Mouse (Mus musculus) hindbrain, postnatal 0 days (tissue): ENCODE results near the gene Ptpn3. TPM values are rescaled to one million over a fixed set of nuclear protein-coding genes. Genes with fewer than 3 reads are reported as not detected.
"Not testable (repeated sequence)": the region's sequence is repeated elsewhere in the genome, so short reads cannot be mapped to it uniquely, and the experiment has no call there.

Experiments used
- ATAC-seq: fragments of 200-750 bp; cut with Nextera tagmentation; 2 replicates; pipeline ENCODE4 v1.8.0; 2017; ENCODE audit warnings: mild to moderate bottlenecking, moderate TSS enrichment, moderate library complexity
- DNase-seq: peaks from one replicate; pipeline ENCODE4 v3.0.0-alpha.2; 2015; ENCODE audit warnings: low spot score
- H3K27ac ChIP-seq: fragments of 300-500 bp; sonication (generic); 2 replicates; pipeline ENCODE4 v1.5.1; 2014; ENCODE audit warnings: mild to moderate bottlenecking
- H3K27me3 ChIP-seq: fragments of 300-500 bp; sonication (generic); 2 replicates; pipeline ENCODE4 v1.6.1; 2014; ENCODE audit warnings: low read length, mixed read lengths; ENCODE audit not compliant: insufficient read depth
- H3K36me3 ChIP-seq: fragments of 300-500 bp; sonication (generic); 2 replicates; pipeline ENCODE4 v1.6.1; 2014; ENCODE audit warnings: low read length, mixed read lengths; ENCODE audit not compliant: insufficient read depth
- H3K4me1 ChIP-seq: fragments of 300-500 bp; sonication (generic); 2 replicates; pipeline ENCODE4 v1.6.1; 2014; ENCODE audit warnings: antibody characterized with exemption, low read length, mixed read lengths; ENCODE audit not compliant: insufficient read depth
- H3K4me2 ChIP-seq: fragments of 300-500 bp; sonication (generic); 2 replicates; pipeline ENCODE4 v1.6.1; 2014; ENCODE audit warnings: low read depth, mild to moderate bottlenecking, low read length, moderate library complexity, mixed read lengths
- H3K4me3 ChIP-seq: fragments of 300-500 bp; sonication (generic); 2 replicates; pipeline ENCODE4 v1.5.1; 2014; ENCODE audit warnings: low read length
- H3K9ac ChIP-seq: fragments of 300-500 bp; sonication (generic); replicated peaks from 2 replicates; pipeline ENCODE4 v1.6.1; 2014; ENCODE audit warnings: mild to moderate bottlenecking, low read length, moderate library complexity, mixed read lengths
- H3K9me3 ChIP-seq: fragments of 300-500 bp; sonication (generic); 2 replicates; pipeline ENCODE4 v1.6.1; 2016; ENCODE audit warnings: low read length, mixed read lengths
- CTCF ChIP-seq: IDR thresholded peaks from 2 replicates; pipeline ENCODE4 v1.5.1; 2016; ENCODE audit warnings: antibody characterized with exemption, control low read depth, low read depth
- WGBS: fragments of 180-500 bp; shearing (Covaris S2); extraction: QIAGEN DNeasy Blood & Tissue Kit; methylation state at CpG from one replicate; pipeline ENCODE4 v1.1.7; 2014; 5-methylcytosine and 5-hydroxymethylcytosine counted together
- polyA plus RNA-seq: library from polyadenylated mRNA; unstranded; fragments of >200 nt; fragmentation: Nextera tagmentation; extraction: Ambion mirVana; gene quantifications from 2 replicates; pipeline ENCODE4 v1.2.1, GENCODE M21; 2015
- total RNA-seq: library from RNA; depleted of rRNA; stranded (reverse); fragments of >200 nt; gene quantifications from 2 replicates; pipeline ENCODE4 v1.2.3, GENCODE M21; 2014

Ptpn3 gene
- total and polyA plus RNA-seq, 2 experiments from 2014 or later, result 3.2 to 3.4 TPM

GRCm38 (mm10) chr4:57200661-57201060, 101.0 kb downstream of the Ptpn3 start:
- H3K36me3 ChIP-seq, result peaks cover 10% of the 10 kb centered on the region; the same call in 1 of the 2 replicates
- H3K4me1 ChIP-seq, result no peaks in the 10 kb centered on the region
- H3K27me3 ChIP-seq, result no peaks in the 10 kb centered on the region
- H3K4me3 ChIP-seq, result no peak overlapping the region
- no peak overlapping the region for H3K9ac ChIP-seq
- H3K4me2 ChIP-seq, result no peak overlapping the region
- 0 out of 2 replicates have a peak, but pooled peaks cover 2% of the 10 kb centered on the region for H3K9me3 ChIP-seq
- no peak for ATAC-seq
- no peak for TF ChIP-seq CTCF
- no peak for DNase-seq
- no peak overlapping the region for H3K27ac ChIP-seq
- 91% methylated on average over 6 of the region's 6 CpGs for WGBS

DNA sequence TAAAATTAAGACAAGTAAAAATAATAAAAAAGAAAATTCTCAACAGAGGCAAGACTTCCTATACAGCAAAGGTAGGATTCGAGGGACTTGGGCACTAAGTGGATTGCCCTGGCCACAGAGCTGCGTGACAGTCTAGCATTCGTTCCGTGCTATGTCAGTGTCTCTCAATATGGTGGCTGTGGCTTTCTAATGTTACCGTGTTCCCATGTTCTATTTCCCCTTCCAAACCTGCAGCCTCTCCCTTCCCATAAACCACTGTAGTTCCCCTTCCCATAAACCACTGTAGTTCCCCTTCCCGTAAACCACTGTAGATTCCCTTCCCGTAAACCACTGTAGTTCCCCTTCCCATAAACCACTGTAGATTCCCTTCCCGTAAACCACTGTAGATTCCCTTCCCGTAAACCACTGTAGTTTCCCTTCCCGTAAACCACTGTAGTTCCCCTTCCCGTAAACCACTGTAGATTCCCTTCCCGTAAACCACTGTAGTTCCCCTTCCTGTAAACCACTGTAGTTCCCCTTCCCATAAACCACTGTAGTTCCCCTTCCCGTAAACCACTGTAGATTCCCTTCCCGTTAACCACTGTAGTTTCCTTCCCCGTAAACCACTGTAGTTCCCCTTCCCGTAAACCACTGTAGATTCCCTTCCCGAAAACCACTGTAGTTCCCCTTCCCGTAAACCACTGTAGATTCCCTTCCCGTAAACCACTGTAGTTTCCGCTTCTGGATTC, 102.8 kb downstream of the Ptpn3 start:
- not testable (repeated sequence) for DNase-seq, H3K9ac ChIP-seq, H3K27me3 ChIP-seq, H3K27ac ChIP-seq, ATAC-seq, H3K4me2 ChIP-seq, H3K36me3 ChIP-seq, H3K4me3 ChIP-seq, H3K4me1 ChIP-seq, H3K9me3 ChIP-seq
- WGBS, result 98% methylated on average over 20 of the region's 20 CpGs

GRCm38 (mm10) chr4:57191543-57192283, 109.9 kb downstream of the Ptpn3 start:
- H3K9ac ChIP-seq, result no peak overlapping the region
- H3K4me2 ChIP-seq, result no peak overlapping the region
- no peaks in the 10 kb centered on the region for H3K9me3 ChIP-seq
- H3K27ac ChIP-seq, result no peak overlapping the region
- no peak for DNase-seq
- no peaks in the 10 kb centered on the region for H3K27me3 ChIP-seq
- H3K36me3 ChIP-seq, result peaks cover 10% of the 10 kb centered on the region; the same call in 1 of the 2 replicates
- H3K4me1 ChIP-seq, result no peaks in the 10 kb centered on the region
- ATAC-seq, result no peak
- no peak overlapping the region for H3K4me3 ChIP-seq
- TF ChIP-seq CTCF, result no peak
- WGBS, result 69% methylated on average over 9 of the region's 9 CpGs

GRCm38 (mm10) chr4:57189881-57190280, 111.8 kb downstream of the Ptpn3 start:
- H3K9ac ChIP-seq, result no peak overlapping the region
- WGBS, result 76% methylated on average over 2 of the region's 2 CpGs

DNA sequence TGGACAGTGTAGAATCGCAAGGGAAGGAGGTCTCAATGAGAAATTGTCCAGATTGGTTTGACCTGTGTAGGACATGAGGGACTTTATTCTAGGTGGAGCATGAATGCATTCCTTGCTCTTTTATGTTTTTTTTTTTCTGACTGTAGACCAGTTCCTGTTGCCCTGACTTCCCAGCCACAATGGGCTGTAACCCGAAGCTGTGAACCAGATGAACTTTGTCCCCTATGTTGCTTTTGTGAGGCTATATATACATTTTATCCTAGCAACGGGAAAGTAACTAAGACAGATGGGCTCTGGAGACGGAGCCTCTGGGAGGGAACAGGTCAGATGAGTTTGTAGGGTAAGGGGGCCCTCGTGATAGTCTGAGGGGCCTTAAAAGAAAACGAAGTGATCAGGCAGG, 115.6 kb downstream of the Ptpn3 start:
- H3K4me3 ChIP-seq, result no peak overlapping the region
- H3K4me2 ChIP-seq, result no peak overlapping the region
- no peak for ATAC-seq
- no peak for TF ChIP-seq CTCF
- H3K36me3 ChIP-seq, result no peaks in the 10 kb centered on the region
- no peaks in the 10 kb centered on the region for H3K9me3 ChIP-seq
- H3K27ac ChIP-seq, result no peak overlapping the region
- no peaks in the 10 kb centered on the region for H3K4me1 ChIP-seq
- no peak overlapping the region for H3K9ac ChIP-seq
- WGBS, result 25% methylated on average over 6 of the region's 6 CpGs
- DNase-seq, result no peak
- no peaks in the 10 kb centered on the region for H3K27me3 ChIP-seq

More at GRCm38 (mm10) chr4:57189881-57190280, 111.8 kb downstream of the Ptpn3 start:
- TF ChIP-seq CTCF, result no peak
- H3K9me3 ChIP-seq, result no peaks in the 10 kb centered on the region
- H3K27me3 ChIP-seq, result no peaks in the 10 kb centered on the region
- H3K4me1 ChIP-seq, result no peaks in the 10 kb centered on the region
- no peaks in the 10 kb centered on the region for H3K36me3 ChIP-seq
- H3K4me2 ChIP-seq, result no peak overlapping the region
- DNase-seq (no peak), ATAC-seq (no peak)
- no peak overlapping the region for H3K27ac ChIP-seq
- no peak overlapping the region for H3K4me3 ChIP-seq

DNA sequence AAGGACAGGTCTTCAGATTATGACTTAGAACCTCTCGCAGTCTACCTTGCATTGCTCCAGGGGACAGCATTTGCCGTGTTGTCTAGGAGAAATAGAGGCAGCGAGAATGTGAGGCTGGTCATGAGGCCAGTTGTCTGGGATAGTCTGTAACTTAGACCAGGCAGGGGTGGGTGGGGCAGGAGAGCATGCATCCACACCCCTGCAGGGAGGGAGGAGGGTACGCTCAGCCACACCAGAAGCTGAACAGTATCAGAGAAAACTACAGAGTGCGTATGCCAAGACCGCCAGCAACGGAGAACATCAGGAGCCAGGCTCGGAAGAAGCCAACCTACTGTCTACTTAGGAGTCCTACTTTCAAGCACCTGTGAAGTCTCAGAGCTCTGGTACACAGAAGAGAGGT, 116.2 kb downstream of the Ptpn3 start:
- H3K9ac ChIP-seq, result no peak overlapping the region
- no peak for TF ChIP-seq CTCF
- no peaks in the 10 kb centered on the region for H3K9me3 ChIP-seq
- 88% methylated on average over 8 of the region's 8 CpGs for WGBS
- H3K4me3 ChIP-seq, result no peak overlapping the region
- no peaks in the 10 kb centered on the region for H3K27me3 ChIP-seq
- H3K36me3 ChIP-seq, result no peaks in the 10 kb centered on the region
- H3K4me2 ChIP-seq, result no peak overlapping the region
- no peak for DNase-seq
- H3K27ac ChIP-seq, result no peak overlapping the region
- H3K4me1 ChIP-seq, result no peaks in the 10 kb centered on the region
- no peak for ATAC-seq

- TF ChIP-seq CTCF, result no peak
- WGBS, result 68% methylated on average over 4 of the region's 4 CpGs
- Histone ChIP-seq H3K4me2 (no peak overlapping the region), H3K27ac (no peak overlapping the region), H3K27me3 (no peaks in the 10 kb centered on the region), H3K9me3 (no peaks in the 10 kb centered on the region), H3K4me3 (no peak overlapping the region), H3K9ac (no peak overlapping the region), H3K4me1 (no peaks in the 10 kb centered on the region), H3K36me3 (no peaks in the 10 kb centered on the region)
- DNase-seq (no peak), ATAC-seq (no peak)
Observed at GRCm38 (mm10) chr4:57183493-57183892, 118.1 kb downstream of the Ptpn3 start.
